Comparison of ENCODE assay signal across 8 mouse cellular contexts in the genomic region with DNA sequence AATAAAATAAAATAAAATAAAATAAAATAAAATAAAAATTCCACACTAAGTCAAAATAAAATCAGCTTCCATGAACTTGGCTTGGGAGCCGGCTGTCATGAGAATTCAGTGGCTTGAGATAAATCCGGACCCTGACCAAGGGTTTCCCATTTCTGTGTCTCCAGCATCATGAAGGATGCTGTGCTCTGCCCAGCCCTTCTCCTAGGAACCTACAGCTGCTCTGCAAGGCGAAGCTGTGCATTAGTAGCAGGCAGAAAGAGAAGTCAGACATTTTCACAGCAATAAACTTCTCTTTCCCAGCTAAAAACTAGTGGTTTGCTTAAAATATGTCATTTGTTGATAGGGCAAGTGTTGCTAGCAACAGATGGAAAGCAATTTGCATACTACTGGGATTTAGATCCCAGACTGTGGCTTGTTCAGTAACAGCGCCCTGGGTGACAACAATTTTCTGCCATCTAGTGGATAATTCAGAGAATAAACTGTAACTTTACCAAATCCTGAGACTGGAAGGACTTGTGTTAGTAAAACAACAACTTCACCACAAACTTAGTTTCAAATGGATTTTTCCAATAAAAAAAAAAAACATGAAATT.
DNase-seq lines count a peak whose midpoint lies in the region; ATAC-seq lines count a peak whose summit lies in the region.

No protein-coding gene starts in this region.

- no peaks in the 10 kb centered on the region for H3K27me3 ChIP-seq in forebrain, embryonic 13.5 days
- H3K27me3 ChIP-seq in forebrain, embryonic 11.5 days (ENCODE audit: control insufficient read depth, insufficient read depth, low read length): no peaks in the 10 kb centered on the region
- H3K27me3 ChIP-seq in midbrain, embryonic 12.5 days: no peaks in the 10 kb centered on the region
- no peaks in the 10 kb centered on the region for H3K27me3 ChIP-seq in midbrain, embryonic 10.5 days (ENCODE audit: low read depth, poor library complexity, severe bottlenecking)
- H3K27me3 ChIP-seq in hindbrain, embryonic 14.5 days (ENCODE audit: control insufficient read depth, insufficient read depth, low read length): no peaks in the 10 kb centered on the region

- no peak overlapping the region for H3K4me3 ChIP-seq in forebrain, embryonic 13.5 days
- no peak overlapping the region for H3K4me3 ChIP-seq in forebrain, embryonic 11.5 days (ENCODE audit: low read depth, low read length)
- no peak overlapping the region for H3K4me3 ChIP-seq in midbrain, embryonic 12.5 days
- H3K4me3 ChIP-seq in midbrain, embryonic 10.5 days: no peak overlapping the region
- no peak overlapping the region for H3K4me3 ChIP-seq in hindbrain, embryonic 14.5 days (replicated peaks; ENCODE audit: low read length)

- 72% methylated on average over 4 of the region's 4 CpGs for WGBS in forebrain, embryonic 13.5 days
- 63% methylated on average over 4 of the region's 4 CpGs for WGBS in forebrain, embryonic 11.5 days
- 66% methylated on average over 4 of the region's 4 CpGs for WGBS in midbrain, embryonic 12.5 days
- WGBS in midbrain, embryonic 10.5 days: 63% methylated on average over 4 of the region's 4 CpGs
- WGBS in hindbrain, embryonic 14.5 days: 71% methylated on average over 4 of the region's 4 CpGs

- no peak overlapping the region for H3K4me2 ChIP-seq in forebrain, embryonic 13.5 days
- no peak overlapping the region for H3K4me2 ChIP-seq in forebrain, embryonic 11.5 days (ENCODE audit: low read depth, low read length, severe bottlenecking)
- no peak overlapping the region for H3K4me2 ChIP-seq in midbrain, embryonic 12.5 days (replicated peaks)
- H3K4me2 ChIP-seq in hindbrain, embryonic 14.5 days (replicated peaks): no peak overlapping the region

- H3K36me3 ChIP-seq in forebrain, embryonic 13.5 days (ENCODE audit: poor library complexity, severe bottlenecking): no peaks in the 10 kb centered on the region
- H3K36me3 ChIP-seq in forebrain, embryonic 11.5 days (ENCODE audit: control insufficient read depth, insufficient read depth, low read length): no peaks in the 10 kb centered on the region
- no peaks in the 10 kb centered on the region for H3K36me3 ChIP-seq in midbrain, embryonic 12.5 days
- H3K36me3 ChIP-seq in midbrain, embryonic 10.5 days: no peaks in the 10 kb centered on the region
- no peaks in the 10 kb centered on the region for H3K36me3 ChIP-seq in hindbrain, embryonic 14.5 days (replicated peaks; ENCODE audit: control insufficient read depth, insufficient read depth)

- no peak overlapping the region for H3K9ac ChIP-seq in forebrain, embryonic 13.5 days
- H3K9ac ChIP-seq in forebrain, embryonic 11.5 days (ENCODE audit: low read length): no peak overlapping the region
- no peak overlapping the region for H3K9ac ChIP-seq in midbrain, embryonic 12.5 days (replicated peaks)
- no peak overlapping the region for H3K9ac ChIP-seq in hindbrain, embryonic 14.5 days

- H3K9me3 ChIP-seq in forebrain, embryonic 13.5 days (replicated peaks): no peaks in the 10 kb centered on the region
- no peaks in the 10 kb centered on the region for H3K9me3 ChIP-seq in forebrain, embryonic 11.5 days (ENCODE audit: control insufficient read depth, low read length)
- no peaks in the 10 kb centered on the region for H3K9me3 ChIP-seq in midbrain, embryonic 12.5 days
- no peaks in the 10 kb centered on the region for H3K9me3 ChIP-seq in midbrain, embryonic 10.5 days (replicated peaks)
- H3K9me3 ChIP-seq in hindbrain, embryonic 14.5 days (ENCODE audit: control insufficient read depth, low read length): no peaks in the 10 kb centered on the region

- no peaks in the 10 kb centered on the region for H3K4me1 ChIP-seq in forebrain, embryonic 13.5 days
- H3K4me1 ChIP-seq in forebrain, embryonic 11.5 days (replicated peaks; ENCODE audit: control insufficient read depth, insufficient read depth, low read length): no peaks in the 10 kb centered on the region
- no peaks in the 10 kb centered on the region for H3K4me1 ChIP-seq in midbrain, embryonic 12.5 days
- H3K4me1 ChIP-seq in midbrain, embryonic 10.5 days: no peaks in the 10 kb centered on the region
- no peaks in the 10 kb centered on the region for H3K4me1 ChIP-seq in hindbrain, embryonic 14.5 days (replicated peaks; ENCODE audit: control insufficient read depth, insufficient read depth, low read length)

- no peak for DNase-seq in forebrain, embryonic 11.5 days (ENCODE audit: low spot score)
- DNase-seq in midbrain, embryonic 10.5 days (ENCODE audit: low spot score): no peak
- peak; percentile 55 for DNase-seq in hindbrain, embryonic 14.5 days (ENCODE audit: low spot score)
- DNase-seq in right cerebral cortex, postnatal 10 days (ENCODE audit: low spot score in 2 of 2): peak; percentile 36 to 54
- DNase-seq in urinary bladder, postnatal 14 days (ENCODE audit: low spot score): no peak
- DNase-seq in lung, postnatal 10 days: no peak

- peak; percentile 88 for ATAC-seq in forebrain, embryonic 13.5 days
- ATAC-seq in forebrain, embryonic 11.5 days (replicated peaks; ENCODE audit: low FRiP score): no peak
- ATAC-seq in midbrain, embryonic 12.5 days (ENCODE audit: low FRiP score, low read depth): peak; percentile 80
- no peak for ATAC-seq in hindbrain, embryonic 14.5 days (ENCODE audit: low FRiP score)

- no peak overlapping the region for H3K27ac ChIP-seq in forebrain, embryonic 13.5 days
- no peak overlapping the region for H3K27ac ChIP-seq in forebrain, embryonic 11.5 days (ENCODE audit: low read depth, low read length)
- no peak overlapping the region for H3K27ac ChIP-seq in midbrain, embryonic 12.5 days (replicated peaks)
- H3K27ac ChIP-seq in midbrain, embryonic 10.5 days (replicated peaks): no peak overlapping the region
- no peak overlapping the region for H3K27ac ChIP-seq in hindbrain, embryonic 14.5 days

Comparison
In these comparisons a context has a peak if more than half of its experiments do, and no peak if none do; other contexts are left out.
1. ATAC-seq: peak in forebrain, embryonic 13.5 days (single experiment) and midbrain, embryonic 12.5 days (single experiment); none in forebrain, embryonic 11.5 days (single experiment) and hindbrain, embryonic 14.5 days (single experiment).
2. DNase-seq: peak in hindbrain, embryonic 14.5 days (single experiment) and right cerebral cortex, postnatal 10 days (2 of 2); none in forebrain, embryonic 11.5 days (single experiment), midbrain, embryonic 10.5 days (single experiment), urinary bladder, postnatal 14 days (single experiment) and lung, postnatal 10 days (single experiment).